Mouse (Mus musculus) embryonic stem cell, embryonic (primary cell): ENCODE data around the gene Pak2.

Experiments
- CTCF ChIA-PET, 4 experiments: fragments of 300-600 bp in 2 of 4; fragments of 350-600 bp in 2 of 4; sonication (Branson Sonifier 250); formaldehyde crosslinking; loops; one replicate each; lab custom pipeline; 2022; ENCODE audit warnings: inconsistent platforms in 2 of 4; lab: Charles Lee
- POLR2A ChIA-PET, 4 experiments: fragments of 300-600 bp in 2 of 4; fragments of 350-600 bp in 2 of 4; sonication (Branson Sonifier 250); formaldehyde crosslinking; loops; one replicate each; lab custom pipeline; 2022; ENCODE audit warnings: antibody characterized with exemption in 4 of 4, inconsistent platforms in 1 of 4; lab: Charles Lee

Pak2 gene

DNA sequence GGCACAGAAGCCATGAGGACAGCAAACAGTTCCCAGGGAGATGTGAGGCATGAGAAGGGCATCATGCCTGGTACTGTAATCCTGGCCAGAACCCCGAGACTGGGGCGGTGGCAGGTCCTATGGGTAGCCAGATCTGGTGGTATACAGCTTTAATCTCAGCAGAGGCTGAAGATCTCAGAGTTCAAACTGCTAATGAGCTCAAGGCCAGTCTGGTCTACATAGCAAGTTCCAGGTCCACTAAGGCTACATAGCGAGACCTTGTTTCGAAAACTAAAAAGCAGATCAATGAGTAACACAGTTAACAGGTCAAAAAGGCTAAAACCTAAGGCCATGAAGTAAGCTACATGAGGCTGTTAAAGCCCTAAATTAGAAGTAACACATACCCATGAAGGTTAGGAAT lies 85.9 kb downstream of the Pak2 start:
- CTCF ChIA-PET, result interaction anchor here in 2 of 4 experiments (0.5 to 1.6 kb wide), 3 partner anchors 9 to 50 kb away, joined by 3 to 9 read pairs (median 4); partner anchors contain the start of gene Senp5 (in 1 of the 2)
- POLR2A ChIA-PET, result interaction anchor here in 3 of 4 experiments (0.5 to 2.6 kb wide), 7 partner anchors 9 to 30 kb away, joined by 3 to 32 read pairs (median 6); partner anchors contain the start of gene Senp5 (in 3 of the 3)

DNA sequence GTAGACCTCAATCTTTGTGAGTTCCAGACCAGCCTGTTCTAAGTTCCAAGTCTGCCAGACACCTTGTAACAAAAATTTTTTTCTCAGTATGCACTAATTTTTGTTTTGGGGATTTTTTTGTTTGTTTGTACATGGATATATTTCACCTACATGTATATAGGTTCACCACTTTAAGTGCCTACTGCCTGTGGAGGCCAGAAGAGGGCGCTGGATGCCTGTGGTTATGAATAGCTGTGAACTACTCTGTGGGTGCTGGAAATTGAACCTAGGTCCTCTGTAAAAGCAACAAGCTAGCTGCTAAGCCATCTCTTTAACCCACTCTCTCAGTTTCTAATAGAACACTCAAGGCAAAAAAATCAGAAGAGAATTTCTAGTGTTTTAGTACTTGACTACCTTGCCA lies 87.1 kb downstream of the Pak2 start:
- ChIA-PET POLR2A (interaction anchor here (0.5 to 2.6 kb wide), 10 partner anchors 8 to 29 kb away, joined by 3 to 32 read pairs (median 4); partner anchors contain the start of gene Senp5 (in 4 of the 4)), CTCF (interaction anchor here (0.6 to 1.6 kb wide), 20 partner anchors 8 to 226 kb away, joined by 3 to 12 read pairs (median 3); partner anchors contain the start of gene Senp5 (in 2 of the 4))

DNA sequence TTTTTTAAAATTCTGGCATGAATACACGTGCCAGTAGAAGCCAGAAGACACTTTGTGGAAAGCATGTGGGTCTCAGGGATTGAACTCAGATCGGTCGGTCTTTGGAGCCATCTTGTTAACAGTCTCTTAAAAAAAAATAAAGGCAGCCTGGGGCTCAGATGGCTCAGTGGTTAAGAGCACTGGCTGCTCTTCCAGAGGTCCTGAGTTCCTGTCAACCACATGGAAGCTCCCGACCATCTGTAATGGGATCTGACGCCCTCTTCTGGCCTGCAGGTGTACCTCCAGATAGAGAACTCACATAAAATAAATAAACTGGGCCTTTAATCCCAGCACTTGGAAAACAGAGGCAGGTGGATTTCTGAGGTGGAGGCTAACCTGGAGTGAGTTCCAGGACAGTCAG lies 98.2 kb downstream of the Pak2 start:
- CTCF ChIA-PET, result interaction anchor here (0.5 to 1.6 kb wide), 41 partner anchors 8 to 1491 kb away, joined by 3 to 15 read pairs (median 4); partner anchors contain the start of genes Pigz (in 1 of the 4), Senp5 (in 1 of the 4) and Slc51a (in 1 of the 4)

DNA sequence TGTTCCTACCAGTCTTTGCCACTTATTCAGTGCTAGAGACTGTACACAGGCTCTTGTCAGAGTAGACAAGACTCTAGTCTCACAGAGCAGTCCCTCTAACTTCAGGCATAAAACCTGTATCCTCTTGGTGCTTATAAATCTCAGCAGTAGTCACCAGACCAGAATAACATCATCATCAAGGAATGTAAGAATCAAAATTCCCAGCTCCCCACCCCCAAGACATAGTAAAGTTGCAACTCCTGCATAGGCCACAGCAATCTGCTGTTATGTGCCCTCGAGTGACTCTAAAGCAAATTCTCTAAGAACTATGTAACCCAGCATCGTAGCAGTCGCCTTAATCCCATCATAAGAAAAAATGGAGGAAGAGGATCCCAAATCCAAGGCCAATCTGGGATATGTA lies 99.6 kb downstream of the Pak2 start:
- ChIA-PET POLR2A (no interaction called here), CTCF (no interaction called here)

More for the DNA sequence above, 98.2 kb downstream of the Pak2 start:
- POLR2A ChIA-PET, result interaction anchor here in 3 of 4 experiments (0.7 to 2.1 kb wide), 9 partner anchors 9 to 1203 kb away, joined by 3 to 18 read pairs (median 4); partner anchors contain the start of gene Senp5 (in 1 of the 3)

DNA sequence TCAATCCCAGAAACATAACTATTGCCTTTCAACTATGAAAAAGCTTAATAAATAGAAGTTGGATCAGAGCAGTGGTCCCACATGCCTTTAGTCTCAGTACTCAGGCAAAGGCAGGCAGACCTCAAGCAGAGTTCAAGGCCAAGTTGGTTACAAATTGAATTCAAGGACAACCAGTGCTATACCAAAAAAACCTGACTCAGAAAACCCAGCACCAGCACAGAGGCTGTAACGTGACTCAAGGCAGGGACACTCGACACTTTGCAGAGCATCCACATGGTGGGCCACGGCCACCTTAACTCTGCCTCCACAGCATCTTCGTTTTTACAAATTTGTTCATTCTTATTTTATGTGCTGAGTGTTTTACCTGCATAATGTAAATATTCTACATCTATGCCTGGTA lies 103.9 kb downstream of the Pak2 start:
- CTCF ChIA-PET, result no interaction called here
- POLR2A ChIA-PET, result interaction anchor here in 1 of 4 experiments (0.7 kb wide), 1 partner anchor 1942 kb away, joined by 4 read pairs; no protein-coding TSS in a partner anchor
